24 mouse cellular contexts compared by ENCODE assay signal in the genomic region with DNA sequence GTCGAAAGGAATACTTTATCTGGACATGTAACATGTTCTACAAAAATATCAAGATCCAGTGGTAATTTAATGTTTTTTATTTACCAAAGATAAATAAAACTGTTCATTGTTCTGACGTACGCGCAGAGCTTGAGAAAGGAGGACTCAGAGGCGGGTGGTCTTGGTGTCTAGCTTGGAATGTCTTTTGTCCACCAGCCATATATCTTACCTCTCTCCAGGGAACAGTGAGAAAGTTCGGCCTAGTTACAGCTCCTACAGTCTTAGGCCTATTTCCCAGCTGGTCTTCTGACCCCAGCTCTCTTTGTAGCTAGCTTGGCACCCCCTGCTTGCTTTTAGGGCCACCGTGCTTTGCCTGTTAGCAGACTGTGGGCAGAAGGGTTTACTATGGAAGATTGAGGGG. TPM values are rescaled to one million over a fixed set of nuclear protein-coding genes. Genes with fewer than 3 reads are reported as not detected.
DNase-seq lines count a peak whose midpoint lies in the region; ATAC-seq lines count a peak whose summit lies in the region.
"Had no signal": no experiment of that assay in that cellular context is flagged by ENCODE, and none has a peak within 500 bp of the region (broad histone marks: within the 10 kb centered on the region; RNA-seq: fewer than 3 reads in every experiment).

No protein-coding gene starts in this region.

- no peaks in the 10 kb centered on the region for H3K27me3 ChIP-seq in kidney, embryonic 15.5 days
- no peaks in the 10 kb centered on the region for H3K27me3 ChIP-seq in neural tube, embryonic 12.5 days (replicated peaks)
- H3K27me3 ChIP-seq in neural tube, embryonic 15.5 days (replicated peaks): no peaks in the 10 kb centered on the region
- H3K27me3 ChIP-seq: forebrain, embryonic 13.5 days; hindbrain, embryonic 12.5 days had no signal

- WGBS in kidney, embryonic 15.5 days: 41% methylated on average over 7 of the region's 7 CpGs
- WGBS in neural tube, embryonic 12.5 days: 12% methylated on average over 7 of the region's 7 CpGs
- WGBS in neural tube, embryonic 15.5 days: 19% methylated on average over 7 of the region's 7 CpGs

- H3K4me1 ChIP-seq in kidney, embryonic 15.5 days: 0 out of 2 replicates have a peak, but pooled peaks cover 8% of the 10 kb centered on the region
- peaks cover 5% of the 10 kb centered on the region for H3K4me1 ChIP-seq in neural tube, embryonic 12.5 days
- 0 out of 2 replicates have a peak, but pooled peaks cover 3% of the 10 kb centered on the region for H3K4me1 ChIP-seq in neural tube, embryonic 15.5 days
- H3K4me1 ChIP-seq: embryonic facial prominence, embryonic 10.5 days; forebrain, embryonic 13.5 days; heart, embryonic 10.5 days; hindbrain, embryonic 12.5 days had no signal

- H3K36me3 ChIP-seq in kidney, embryonic 15.5 days: no peaks in the 10 kb centered on the region
- no peaks in the 10 kb centered on the region for H3K36me3 ChIP-seq in neural tube, embryonic 12.5 days
- H3K36me3 ChIP-seq in neural tube, embryonic 15.5 days: no peaks in the 10 kb centered on the region
- H3K36me3 ChIP-seq: embryonic facial prominence, embryonic 10.5 days; heart, embryonic 10.5 days; hindbrain, embryonic 12.5 days had no signal

- H3K9ac ChIP-seq in kidney, embryonic 15.5 days: no peak overlapping the region
- H3K9ac ChIP-seq in neural tube, embryonic 12.5 days: no peak overlapping the region
- no peak overlapping the region for H3K9ac ChIP-seq in neural tube, embryonic 15.5 days (replicated peaks)
- H3K9ac ChIP-seq: forebrain, embryonic 13.5 days; forebrain, postnatal 0 days; hindbrain, embryonic 12.5 days had no signal

- H3K9me3 ChIP-seq in kidney, embryonic 15.5 days (replicated peaks): no peaks in the 10 kb centered on the region
- H3K9me3 ChIP-seq in neural tube, embryonic 12.5 days: no peaks in the 10 kb centered on the region
- H3K9me3 ChIP-seq in neural tube, embryonic 15.5 days (replicated peaks): no peaks in the 10 kb centered on the region
- H3K9me3 ChIP-seq: embryonic facial prominence, embryonic 10.5 days; forebrain, embryonic 13.5 days; heart, embryonic 10.5 days; hindbrain, embryonic 12.5 days had no signal

- ATAC-seq in kidney, embryonic 15.5 days (replicated peaks; ENCODE audit: low FRiP score): no peak
- ATAC-seq in neural tube, embryonic 12.5 days (ENCODE audit: low FRiP score, low read depth): peak; percentile 71
- no peak for ATAC-seq in neural tube, embryonic 15.5 days (ENCODE audit: low FRiP score)
- ATAC-seq: forebrain, embryonic 13.5 days; forebrain, postnatal 0 days; hindbrain, postnatal 0 days had no signal

- H3K27ac ChIP-seq in kidney, embryonic 15.5 days: peak overlapping the region; percentile 57
- no peak overlapping the region for H3K27ac ChIP-seq in neural tube, embryonic 12.5 days
- H3K27ac ChIP-seq in neural tube, embryonic 15.5 days (replicated peaks): no peak overlapping the region
- H3K27ac ChIP-seq: embryonic facial prominence, embryonic 10.5 days; forebrain, embryonic 13.5 days; gastrocnemius, adult 2 months; heart, embryonic 10.5 days; hindbrain, embryonic 12.5 days; hindbrain, postnatal 0 days had no signal

- H3K4me3 ChIP-seq in kidney, embryonic 15.5 days (replicated peaks): no peak overlapping the region
- no peak overlapping the region for H3K4me3 ChIP-seq in neural tube, embryonic 12.5 days
- no peak overlapping the region for H3K4me3 ChIP-seq in neural tube, embryonic 15.5 days (replicated peaks)
- H3K4me3 ChIP-seq: embryonic facial prominence, embryonic 10.5 days; forebrain, embryonic 13.5 days; gastrocnemius, adult 2 months; heart, embryonic 10.5 days; hindbrain, embryonic 12.5 days had no signal

- DNase-seq in kidney, postnatal 10 days: no peak
- DNase-seq in mesoderm, embryonic 11.5 days (ENCODE audit: low read depth, low spot score): peak; percentile 72
- DNase-seq in frontal cortex, postnatal 36 days (ENCODE audit: low spot score in 2 of 2): no peak
- DNase-seq in spleen, adult 18-20 months: no peak
- DNase-seq: adrenal gland, adult 2 months; adrenal gland, postnatal 25 days; cerebellum, adult 18-20 months; cerebellum, adult 9-11 months; cerebellum, postnatal 36 days; forebrain, postnatal 0 days; gastrocnemius, adult 2 months; gastrocnemius, postnatal 25 days; heart, postnatal 10 days; heart, postnatal 4 days had no signal

- H3K4me2 ChIP-seq in kidney, embryonic 15.5 days: no peak overlapping the region
- H3K4me2 ChIP-seq in neural tube, embryonic 12.5 days (replicated peaks): no peak overlapping the region
- H3K4me2 ChIP-seq in neural tube, embryonic 15.5 days: no peak overlapping the region
- H3K4me2 ChIP-seq: forebrain, embryonic 13.5 days; hindbrain, embryonic 12.5 days had no signal

RNA-seq across cellular contexts. Expression of a gene that starts 14.9 kb away (rescaled TPM):
- not detected in 2 replicates for polyA plus RNA-seq in kidney, embryonic 15.5 days (2015; fragmentation: Nextera tagmentation; extraction: Ambion mirVana)
- polyA plus RNA-seq in neural tube, embryonic 12.5 days (2016; fragmentation: Nextera tagmentation; extraction: Ambion mirVana): not detected in 2 replicates
- polyA plus RNA-seq in neural tube, embryonic 15.5 days (2015; fragmentation: Nextera tagmentation; extraction: Ambion mirVana): not detected in 2 replicates
- polyA plus RNA-seq: adrenal gland, adult 2 months; embryonic facial prominence, embryonic 10.5 days; embryonic facial prominence, embryonic 14.5 days; forebrain, embryonic 13.5 days; forebrain, postnatal 0 days; heart, embryonic 10.5 days; heart, embryonic 14.5 days; hindbrain, embryonic 12.5 days; hindbrain, postnatal 0 days had no signal

RNA-seq across cellular contexts. Expression of a gene that starts 39.6 kb away (rescaled TPM):
- 0.10 and 2.1 TPM in 2 replicates for polyA plus RNA-seq in kidney, embryonic 15.5 days (2015; fragmentation: Nextera tagmentation; extraction: Ambion mirVana)
- polyA plus RNA-seq in neural tube, embryonic 12.5 days (2016; fragmentation: Nextera tagmentation; extraction: Ambion mirVana): not detected in 2 replicates
- polyA plus RNA-seq in neural tube, embryonic 15.5 days (2015; fragmentation: Nextera tagmentation; extraction: Ambion mirVana): 1.1 TPM in 1 of 2 replicates, not detected in the other
- polyA plus RNA-seq: adrenal gland, adult 2 months; embryonic facial prominence, embryonic 10.5 days; forebrain, embryonic 13.5 days; forebrain, postnatal 0 days; heart, embryonic 10.5 days; heart, embryonic 14.5 days; hindbrain, embryonic 12.5 days; hindbrain, postnatal 0 days had no signal

RNA-seq across cellular contexts. Expression of a gene that starts 52.6 kb away (rescaled TPM):
- polyA plus RNA-seq in kidney, embryonic 15.5 days (2015; fragmentation: Nextera tagmentation; extraction: Ambion mirVana): 10.3 and 14.9 TPM in 2 replicates
- polyA plus RNA-seq in neural tube, embryonic 12.5 days (2016; fragmentation: Nextera tagmentation; extraction: Ambion mirVana): 5.5 and 7.3 TPM in 2 replicates
- polyA plus RNA-seq in neural tube, embryonic 15.5 days (2015; fragmentation: Nextera tagmentation; extraction: Ambion mirVana): 2.9 and 4.6 TPM in 2 replicates
- polyA plus RNA-seq: adrenal gland, adult 2 months had no signal
